Mouse (Mus musculus) CH12F3 (cell line): Measurements from ENCODE around the gene Magix.
"Not testable (repeated sequence)": the region's sequence is repeated elsewhere in the genome, so short reads cannot be mapped to it uniquely, and the experiment has no call there.

ENCODE experiments used
- in situ Hi-C: fragments of 300-500 bp; cut with MboI; formaldehyde crosslinking; loops from 2 replicates; pipeline ENCODE4 v1.14.3; 2020; ENCODE audit warnings: low sequenced_read_pairs

Magix gene

GRCm38 (mm10) chrX:7680864-7681263 lies at the start of gene Magix:
Gene Magix, minus strand, starts transcription at chrX:7681251.
- in situ Hi-C loops, result loop anchor here (25.0 kb wide), 1 partner anchor 219 kb away; no protein-coding TSS in a partner anchor

- in situ Hi-C loops, result no loop called here
Observed at GRCm38 (mm10) chrX:7728922-7729265, 47.8 kb upstream of the Magix start.

- in situ Hi-C loops, result no loop called here
Observed at GRCm38 (mm10) chrX:7728215-7728921, 47.3 kb upstream of the Magix start, which contains the start of gene Praf2. Gene Praf2, plus strand, starts transcription at chrX:7728439.

- in situ Hi-C loops, result no loop called here
Observed at GRCm38 (mm10) chrX:7727176-7727575, 46.1 kb upstream of the Magix start.

- in situ Hi-C loops, result no loop called here
Observed at GRCm38 (mm10) chrX:7725841-7726240, 44.8 kb upstream of the Magix start.

GRCm38 (mm10) chrX:7724135-7724534 lies 43.1 kb upstream of the Magix start:
- in situ Hi-C loops, result no loop called here

GRCm38 (mm10) chrX:7722691-7723090 lies 41.6 kb upstream of the Magix start:
- in situ Hi-C loops, result no loop called here

- in situ Hi-C loops, result no loop called here
Observed at GRCm38 (mm10) chrX:7722282-7722611, 41.2 kb upstream of the Magix start.

- in situ Hi-C loops, result no loop called here
Observed at GRCm38 (mm10) chrX:7721514-7722281, 40.6 kb upstream of the Magix start, which contains the start of gene Gm45208. Gene Gm45208, plus strand, starts transcription at chrX:7722245.

GRCm38 (mm10) chrX:7716058-7716457 lies 35.0 kb upstream of the Magix start:
- in situ Hi-C loops, result not testable (repeated sequence)

- in situ Hi-C loops, result not testable (repeated sequence)
Observed at GRCm38 (mm10) chrX:7714135-7714899, 33.3 kb upstream of the Magix start, which contains the start of gene Wdr45. Gene Wdr45, plus strand, starts transcription at chrX:7714333.

GRCm38 (mm10) chrX:7713764-7714134 lies 32.7 kb upstream of the Magix start:
- in situ Hi-C loops, result not testable (repeated sequence)

- in situ Hi-C loops, result loop anchor here (25.0 kb wide), 1 partner anchor 235 kb away; no protein-coding TSS in a partner anchor
Observed at GRCm38 (mm10) chrX:7696954-7697381, 15.9 kb upstream of the Magix start, which contains the start of gene Gpkow. Gene Gpkow, plus strand, starts transcription at chrX:7697131.

GRCm38 (mm10) chrX:7696520-7696919 lies 15.5 kb upstream of the Magix start:
- in situ Hi-C loops, result loop anchor here (25.0 kb wide), 1 partner anchor 234 kb away; no protein-coding TSS in a partner anchor

GRCm38 (mm10) chrX:7692862-7693261 lies 11.8 kb upstream of the Magix start:
- in situ Hi-C loops, result loop anchor here (25.0 kb wide), 1 partner anchor 231 kb away; no protein-coding TSS in a partner anchor

- in situ Hi-C loops, result loop anchor here (25.0 kb wide), 1 partner anchor 228 kb away; no protein-coding TSS in a partner anchor
Observed at GRCm38 (mm10) chrX:7690486-7690885, 9.4 kb upstream of the Magix start.

GRCm38 (mm10) chrX:7688321-7688720 lies 7.3 kb upstream of the Magix start:
- in situ Hi-C loops, result loop anchor here (25.0 kb wide), 1 partner anchor 226 kb away; no protein-coding TSS in a partner anchor

- in situ Hi-C loops, result loop anchor here (25.0 kb wide), 1 partner anchor 218 kb away; no protein-coding TSS in a partner anchor
Observed at GRCm38 (mm10) chrX:7680057-7680412, 1.0 kb downstream of the Magix start.

GRCm38 (mm10) chrX:7679405-7680056 lies 1.5 kb downstream of the Magix start:
- in situ Hi-C loops, result loop anchor here (25.0 kb wide), 1 partner anchor 217 kb away; no protein-coding TSS in a partner anchor

GRCm38 (mm10) chrX:7678986-7679385 lies 2.1 kb downstream of the Magix start:
- in situ Hi-C loops, result loop anchor here (25.0 kb wide), 1 partner anchor 217 kb away; no protein-coding TSS in a partner anchor
